Mouse (Mus musculus) cerebellum, adult 8-10 months (tissue): ENCODE data around the gene Hdlbp.
A peak's percentile ranks its signal among the peaks of the same experiment; 100 is the strongest.
"Not testable (repeated sequence)": the region's sequence is repeated elsewhere in the genome, so short reads cannot be mapped to it uniquely, and the experiment has no call there.

Experiments
- DNase-seq: peaks from one replicate; pipeline ENCODE4 v3.0.0; 2022

Hdlbp gene

DNA sequence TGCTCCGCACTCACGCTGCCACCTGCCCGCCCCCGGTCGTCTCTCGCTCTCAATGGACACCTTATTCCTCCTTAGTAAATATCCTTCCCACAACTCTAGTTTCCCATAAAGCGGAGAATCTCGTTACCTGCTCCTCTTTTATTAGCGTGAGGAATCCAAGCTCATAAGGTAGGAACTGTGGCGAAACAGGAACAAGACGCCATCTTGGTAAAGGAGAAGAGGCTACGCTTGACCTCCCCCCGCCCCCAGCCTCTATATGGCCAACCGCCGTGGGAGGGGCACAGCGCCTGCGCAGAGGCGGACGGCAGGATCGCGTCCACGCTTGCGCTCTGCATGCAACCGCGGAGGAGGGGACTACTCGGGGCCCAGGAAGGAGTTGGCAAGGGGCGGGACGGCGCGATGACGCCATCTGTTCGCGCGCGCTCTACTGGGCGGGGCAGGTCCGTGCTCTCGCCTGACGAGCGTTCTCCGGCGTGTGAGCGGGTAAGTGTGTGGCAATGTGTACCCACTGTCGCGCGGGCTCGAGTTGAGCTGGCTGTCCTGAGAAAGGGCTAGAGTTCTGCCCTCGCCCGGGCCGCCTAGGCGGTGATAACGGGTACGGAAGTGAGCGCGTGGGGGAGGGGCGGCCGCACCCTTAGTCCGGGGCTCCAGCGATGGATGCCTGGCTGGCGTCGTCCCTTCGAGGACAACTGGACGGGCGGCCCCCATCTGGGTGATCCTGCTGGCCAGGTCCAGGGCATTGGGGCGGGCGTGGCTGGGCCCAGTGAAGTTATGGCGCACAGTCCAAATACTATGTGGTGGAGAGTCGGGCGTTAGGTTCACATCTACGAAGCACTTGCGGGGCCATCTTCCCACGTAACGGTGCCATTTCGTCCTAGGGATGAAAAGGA is at the start of gene Hdlbp:
Gene Hdlbp (minus strand): TSS at position 230 of the 890 bp plus-strand sequence.
- DNase-seq: peak; percentile 99

DNA sequence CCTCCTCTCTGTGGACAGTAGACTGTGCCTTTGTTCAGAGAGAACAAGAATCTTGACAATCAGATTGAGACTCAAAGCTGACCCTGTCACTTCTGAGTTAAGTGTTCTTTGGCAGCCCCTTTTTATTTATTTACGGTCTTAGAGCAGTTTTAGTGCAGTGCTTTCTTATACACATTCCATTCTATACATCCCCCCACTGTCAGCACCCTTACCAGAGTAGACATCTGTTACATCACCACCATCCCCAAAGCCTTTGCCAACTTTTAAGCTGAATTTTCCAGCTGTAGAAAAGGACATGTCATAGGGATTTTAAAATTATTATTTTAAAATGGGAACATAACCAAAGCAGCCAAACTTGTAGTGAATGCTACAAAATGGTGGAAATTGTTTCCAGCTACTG is 43.7 kb upstream of the Hdlbp start:
- DNase-seq: no peak

DNA sequence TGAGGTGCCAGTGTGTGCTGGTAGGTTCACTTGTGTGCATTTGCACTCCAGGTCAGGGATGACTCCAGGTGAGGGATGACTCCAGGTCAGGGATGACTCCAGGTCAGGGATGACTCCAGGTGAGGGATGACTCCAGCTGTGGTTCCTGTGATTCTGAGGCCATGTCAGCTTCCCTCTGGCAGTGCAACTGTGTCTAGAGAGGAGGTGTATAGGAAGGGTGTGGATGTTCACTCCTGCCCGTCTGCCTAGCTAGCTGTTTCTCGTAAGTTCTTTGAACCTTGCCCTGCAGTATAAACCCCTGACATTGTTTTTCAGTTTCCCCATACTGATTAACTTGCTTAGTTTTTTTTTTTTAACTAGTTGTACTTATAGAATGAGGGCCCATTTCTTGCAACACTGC is 42.9 kb upstream of the Hdlbp start:
- DNase-seq: no peak

DNA sequence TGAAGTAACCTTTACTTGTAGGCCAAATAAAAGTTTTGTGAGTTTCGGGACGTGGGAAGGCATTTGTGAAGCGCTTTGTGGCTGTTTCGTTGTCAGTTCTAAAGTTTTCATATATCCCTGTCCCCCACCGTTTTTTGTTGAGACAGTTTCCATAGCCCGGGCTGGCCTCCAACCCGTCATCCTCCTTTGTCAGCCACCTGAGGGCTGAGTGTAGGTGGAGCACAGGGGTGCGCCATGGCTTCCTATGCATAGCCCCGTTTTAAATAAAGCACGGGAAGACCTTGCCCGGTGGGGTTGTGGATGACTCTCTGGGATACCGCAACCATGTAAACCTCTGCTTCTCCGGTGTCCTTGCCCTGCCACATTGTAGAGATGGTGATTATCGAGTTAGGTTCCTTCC is 34.6 kb upstream of the Hdlbp start:
- DNase-seq: no peak

DNA sequence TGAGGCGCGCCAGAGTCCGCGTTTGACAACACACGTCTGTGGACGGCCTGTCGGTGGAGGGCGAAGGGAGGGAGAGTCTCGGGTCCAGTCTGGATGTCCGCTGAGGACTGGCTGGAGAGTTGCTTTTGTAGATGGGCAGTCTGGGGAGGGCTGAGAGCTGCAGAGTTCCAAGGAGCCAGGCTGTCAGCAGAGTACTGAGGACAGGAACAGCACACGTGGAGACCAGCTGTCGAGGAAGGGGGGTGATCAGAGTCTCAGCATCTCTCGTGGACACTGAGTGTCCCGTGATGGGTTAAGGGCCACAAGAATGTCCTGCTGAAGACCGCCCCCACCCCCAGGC is 33.7 kb upstream of the Hdlbp start:
- DNase-seq: no peak

DNA sequence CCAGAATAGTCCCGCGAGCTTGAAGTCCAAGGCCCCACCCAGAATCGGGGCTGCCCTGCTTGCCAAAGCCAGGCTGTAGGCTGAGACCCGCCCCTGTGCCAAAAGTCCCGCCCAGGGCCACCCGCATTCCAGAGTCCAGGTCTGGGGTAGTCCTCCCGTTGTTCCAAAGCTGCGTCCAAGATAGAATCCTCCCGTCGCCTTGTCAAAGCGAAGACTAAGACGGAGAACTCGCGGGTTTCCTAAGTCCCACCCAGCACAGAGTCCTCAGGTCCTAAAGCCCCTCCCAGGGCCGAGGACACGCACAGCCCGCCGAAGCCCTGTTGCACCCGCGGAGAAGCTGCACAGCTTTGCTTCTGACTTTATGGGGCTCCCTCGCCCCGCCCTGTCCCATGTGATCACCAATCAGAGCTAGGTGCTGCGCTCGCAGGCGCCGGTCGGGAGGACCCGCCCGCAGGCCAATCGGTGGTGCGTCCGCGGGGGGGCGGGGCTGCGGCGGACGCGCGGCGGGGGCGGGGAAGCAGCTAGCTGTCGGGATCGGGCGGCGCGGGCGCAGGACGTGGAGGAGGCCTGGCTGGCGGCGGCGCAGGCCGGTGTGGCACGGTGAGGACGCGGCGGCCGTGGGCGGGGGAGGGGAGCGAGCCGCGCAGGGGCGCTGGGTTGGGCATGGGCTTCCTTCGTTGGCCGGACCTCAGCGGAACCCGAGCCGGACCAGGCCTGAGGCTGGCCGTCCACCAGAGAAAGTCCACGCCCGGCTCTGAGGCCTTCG is 33.2 kb upstream of the Hdlbp start, which contains the start of gene Farp2:
Gene Farp2 (plus strand): TSS at position 495 of the 766 bp plus-strand sequence.
- DNase-seq: peak; percentile 89

DNA sequence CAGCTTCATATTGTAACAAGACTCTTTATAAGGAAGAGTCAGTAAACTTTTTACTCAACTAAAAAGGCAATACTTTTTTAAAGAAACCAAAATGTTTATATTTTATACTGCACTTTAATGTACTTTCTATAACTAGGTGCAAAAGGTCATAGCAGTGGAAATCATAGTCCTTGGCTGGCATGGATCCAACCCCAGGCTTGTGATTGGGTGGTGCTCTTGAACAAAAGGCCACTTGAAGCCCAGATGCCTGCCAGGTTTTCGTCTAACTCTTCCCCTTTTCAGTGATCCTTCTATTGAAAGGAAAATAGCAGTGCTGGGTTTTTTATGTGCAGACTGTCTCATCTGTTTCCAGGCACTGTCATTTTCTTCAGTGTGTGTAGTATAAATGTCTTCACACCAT is 30.0 kb upstream of the Hdlbp start:
- DNase-seq: not testable (repeated sequence)

DNA sequence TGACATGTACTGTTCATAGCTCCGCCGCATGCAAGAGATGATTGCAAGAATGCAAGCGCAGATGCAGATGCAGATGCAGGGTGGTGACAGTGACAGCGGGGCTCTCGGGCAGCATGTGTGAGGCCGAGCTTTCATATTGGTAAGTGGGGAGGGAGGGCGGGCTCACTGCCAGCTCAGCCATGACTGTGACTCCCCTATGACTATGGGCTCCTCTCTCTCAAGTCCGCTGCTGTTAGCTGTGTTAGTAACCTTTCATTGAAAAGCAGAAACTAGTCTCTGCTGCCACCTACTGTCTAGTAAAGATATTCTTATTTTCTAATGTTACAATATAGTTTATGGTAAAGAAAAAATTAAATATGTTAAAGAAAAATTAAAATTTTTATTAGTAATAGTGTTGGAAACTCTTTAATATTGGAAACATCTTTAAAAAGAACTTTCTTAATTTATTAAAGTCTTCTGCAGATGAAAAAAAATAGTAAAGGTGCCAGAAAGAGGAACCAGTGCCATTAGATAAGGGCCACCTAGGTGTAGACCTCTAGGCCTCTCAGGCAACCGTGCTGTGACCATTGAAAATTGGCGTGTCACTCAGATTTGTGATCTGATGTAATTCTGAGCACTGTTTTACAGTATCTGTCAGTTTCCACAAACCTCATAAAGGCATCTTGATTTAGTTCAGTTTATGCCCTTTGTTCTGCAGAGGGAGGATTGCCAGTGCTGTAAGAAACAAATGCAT is 28.5 kb upstream of the Hdlbp start:
- DNase-seq: no peak

DNA sequence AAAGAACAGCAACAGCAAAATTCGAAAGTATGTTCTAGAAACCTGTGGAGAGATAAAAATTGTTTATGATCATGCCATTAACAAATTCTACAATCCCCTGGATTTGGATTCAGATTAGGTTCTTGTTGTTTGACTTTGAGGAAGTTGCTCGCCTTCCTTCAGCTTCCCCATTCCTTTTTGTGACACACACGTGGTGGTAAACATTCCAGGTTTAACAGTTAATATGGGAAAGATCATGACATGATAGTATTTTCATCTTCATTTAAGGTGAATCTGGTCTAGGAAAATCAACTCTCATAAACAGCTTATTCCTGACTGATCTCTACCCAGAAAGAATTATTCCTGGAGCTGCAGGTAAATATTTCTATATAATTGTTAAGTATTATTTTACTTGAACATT is 16.7 kb upstream of the Hdlbp start:
- no peak for DNase-seq

DNA sequence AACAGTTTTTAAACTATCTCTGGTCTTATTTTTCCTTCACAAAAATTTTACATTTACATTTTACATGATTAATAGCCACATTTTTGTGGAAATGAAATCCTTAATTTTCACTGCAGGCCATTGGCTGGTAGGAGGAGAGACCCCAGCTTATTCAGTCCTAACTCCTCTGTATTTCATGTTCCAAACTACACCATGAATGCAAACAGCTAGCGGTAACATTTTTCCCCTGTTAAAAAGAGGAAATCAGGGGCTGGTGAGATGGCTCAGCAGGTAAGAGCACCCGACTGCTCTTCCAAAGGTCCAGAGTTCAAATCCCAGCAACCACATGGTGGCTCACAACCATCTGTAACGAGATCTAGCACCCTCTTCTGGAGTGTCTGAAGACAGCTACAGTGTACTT is 7.7 kb upstream of the Hdlbp start:
- not testable (repeated sequence) for DNase-seq

DNA sequence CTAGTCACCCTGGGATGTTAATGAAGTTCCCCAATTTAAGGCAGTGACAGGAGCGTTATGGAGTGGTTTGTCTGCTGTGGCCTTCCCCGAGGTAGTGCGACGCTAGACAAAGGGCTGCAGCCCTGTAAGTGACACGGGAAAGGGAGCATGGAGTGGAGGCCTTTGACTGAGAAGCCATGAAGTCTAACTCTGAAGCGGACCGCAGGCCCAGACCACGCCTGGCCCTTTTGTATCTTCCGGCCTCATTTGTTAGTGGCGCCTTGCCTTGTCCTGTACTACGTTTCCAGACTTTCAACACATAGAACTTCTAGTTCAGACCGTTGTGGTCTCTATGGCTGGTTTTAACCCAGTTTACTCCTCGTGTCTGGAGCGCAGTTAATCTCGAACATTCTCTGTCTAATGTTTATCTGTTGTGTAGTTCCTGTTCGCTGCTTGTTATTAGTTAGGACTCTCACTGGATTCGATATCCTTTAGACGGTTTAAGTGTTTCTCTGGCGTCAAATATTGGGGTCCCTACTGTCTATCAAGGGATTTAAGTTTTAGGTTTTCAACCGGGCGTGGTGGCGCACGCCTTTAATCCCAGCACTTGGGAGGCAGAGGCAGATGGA is 965 bp upstream of the Hdlbp start:
- DNase-seq: no peak

DNA sequence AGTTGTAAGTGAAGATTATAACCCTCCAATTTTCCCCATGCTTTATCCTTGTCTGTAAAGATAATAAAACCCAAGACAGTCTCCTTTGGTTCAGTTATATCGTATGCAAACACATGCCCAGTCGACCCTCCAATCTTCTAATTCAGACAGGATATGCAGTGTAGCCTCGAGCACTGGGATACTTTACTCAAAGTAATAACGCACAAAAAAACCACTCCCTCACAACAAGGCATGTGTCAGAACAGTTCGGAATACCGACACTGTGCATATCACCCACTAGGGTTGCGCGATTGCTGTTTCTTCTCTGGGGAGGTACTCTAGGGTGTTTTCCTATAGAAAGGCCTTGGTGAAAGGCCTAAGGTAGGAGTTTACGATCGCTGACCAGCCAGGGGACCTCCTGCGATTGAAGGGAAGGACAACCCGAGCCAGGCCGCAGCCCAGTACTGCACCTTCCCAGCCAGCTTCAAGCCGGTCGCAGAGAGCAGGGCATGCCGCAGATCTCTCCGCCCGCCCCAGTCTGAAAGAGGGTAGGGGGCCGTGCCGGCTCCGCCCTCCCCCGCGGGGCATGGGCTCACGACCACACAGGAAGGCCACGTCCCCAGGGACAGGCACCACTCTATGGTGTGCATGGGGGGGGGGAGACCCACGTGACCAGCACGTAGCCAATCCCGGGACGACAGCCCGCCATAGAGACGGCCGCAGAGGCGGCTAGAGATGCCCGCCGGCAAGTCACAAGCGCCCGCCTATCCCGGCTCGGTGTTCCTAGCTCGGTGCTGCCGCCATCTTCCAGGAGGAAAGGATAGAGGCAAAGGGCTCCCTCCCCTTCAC is 643 bp downstream of the Hdlbp start:
- peak; percentile 98 for DNase-seq

DNA sequence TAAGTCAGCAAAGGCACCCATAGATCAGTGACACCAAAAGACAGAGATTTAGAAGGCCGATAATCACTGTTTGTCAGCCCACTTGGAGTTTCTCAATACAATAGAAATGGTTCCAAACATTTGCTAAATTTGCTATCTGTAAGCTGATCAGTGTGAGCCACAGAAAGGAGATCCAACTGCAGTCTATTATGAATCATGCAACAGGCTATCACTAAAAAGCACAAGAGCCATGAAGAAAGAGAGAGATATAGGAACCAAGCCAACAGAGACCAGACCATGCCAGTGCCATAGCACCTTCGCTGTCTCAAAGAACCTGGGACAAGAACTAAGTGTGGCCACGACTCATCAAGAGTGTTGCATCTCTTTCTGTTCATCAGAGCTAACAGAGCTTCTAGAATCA is 2.9 kb downstream of the Hdlbp start:
- no peak for DNase-seq

DNA sequence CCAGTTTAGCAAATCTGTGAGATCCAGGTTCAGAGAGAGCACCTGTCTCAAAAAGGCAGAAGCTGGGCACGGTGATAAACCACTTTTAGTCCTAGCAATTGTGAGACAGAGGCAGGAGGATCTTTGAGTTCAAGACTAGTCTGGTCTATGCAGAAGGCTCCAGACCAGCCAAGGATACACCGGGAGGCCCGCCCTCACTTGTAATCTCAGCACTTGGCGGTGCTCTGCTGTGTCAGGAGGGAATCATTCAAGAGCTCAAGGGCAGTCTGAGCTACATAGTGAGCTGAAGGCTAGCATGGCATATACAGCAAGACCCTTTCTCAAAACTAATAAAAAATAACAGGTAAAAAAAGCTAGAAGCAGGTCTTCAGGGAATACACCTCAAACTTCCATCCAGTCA is 10.0 kb downstream of the Hdlbp start:
- no peak for DNase-seq

DNA sequence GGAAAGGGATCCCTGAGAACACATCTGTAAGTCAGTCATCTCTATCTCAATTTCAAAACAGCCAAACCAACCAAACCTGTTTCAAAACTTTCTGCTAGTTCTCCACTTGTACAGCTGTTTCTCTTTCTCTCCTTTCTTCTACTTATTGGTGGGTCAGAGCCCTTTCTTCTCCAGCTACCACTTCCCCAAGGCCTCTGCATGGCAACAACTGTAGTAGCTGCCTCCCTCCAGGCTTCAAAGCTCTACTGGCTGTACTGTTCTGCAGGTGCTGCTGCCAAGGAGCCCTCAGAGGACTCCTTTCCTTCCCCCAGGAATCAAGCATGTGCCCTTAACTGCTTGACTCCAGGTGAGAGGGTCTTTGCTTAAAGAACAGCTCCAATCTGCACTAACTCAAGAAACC is 12.9 kb downstream of the Hdlbp start:
- DNase-seq: no peak

DNA sequence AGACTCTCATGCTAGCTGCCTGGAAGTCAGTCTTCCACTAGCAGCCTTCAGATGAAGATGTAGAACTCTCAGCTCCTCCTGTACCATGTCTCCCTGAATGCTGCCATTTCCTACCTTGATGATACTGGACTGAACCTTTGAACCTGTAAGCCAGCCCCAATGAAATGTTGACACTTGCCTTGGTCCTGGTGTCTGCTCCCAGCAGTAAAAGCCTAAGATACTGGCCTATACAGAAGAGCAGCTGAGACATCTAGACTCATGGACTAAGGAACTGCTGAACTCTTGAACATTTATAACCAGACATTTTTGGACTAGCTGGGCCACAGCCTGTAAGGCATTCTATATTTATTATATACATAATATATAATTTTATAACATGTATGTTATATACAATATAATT is 13.5 kb downstream of the Hdlbp start:
- DNase-seq: no peak

DNA sequence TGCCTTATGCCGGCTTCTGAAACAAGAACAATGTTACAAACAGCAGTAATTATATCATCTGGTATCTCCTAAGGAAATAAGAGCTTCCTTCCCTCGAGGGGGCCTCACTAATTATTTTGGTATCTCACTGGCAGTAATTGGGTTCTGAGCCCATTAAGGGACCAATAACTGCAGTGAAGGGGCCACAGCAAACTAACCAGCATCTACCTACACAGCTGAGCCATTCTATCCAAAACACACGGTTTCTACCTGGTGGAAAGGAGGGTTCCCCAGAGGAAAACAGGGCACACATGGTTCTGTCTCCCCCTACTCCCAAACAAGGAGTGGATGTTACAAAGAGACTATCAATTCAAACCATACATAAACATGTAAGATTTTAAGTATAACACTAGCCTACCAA is 19.5 kb downstream of the Hdlbp start:
- DNase-seq: no peak

DNA sequence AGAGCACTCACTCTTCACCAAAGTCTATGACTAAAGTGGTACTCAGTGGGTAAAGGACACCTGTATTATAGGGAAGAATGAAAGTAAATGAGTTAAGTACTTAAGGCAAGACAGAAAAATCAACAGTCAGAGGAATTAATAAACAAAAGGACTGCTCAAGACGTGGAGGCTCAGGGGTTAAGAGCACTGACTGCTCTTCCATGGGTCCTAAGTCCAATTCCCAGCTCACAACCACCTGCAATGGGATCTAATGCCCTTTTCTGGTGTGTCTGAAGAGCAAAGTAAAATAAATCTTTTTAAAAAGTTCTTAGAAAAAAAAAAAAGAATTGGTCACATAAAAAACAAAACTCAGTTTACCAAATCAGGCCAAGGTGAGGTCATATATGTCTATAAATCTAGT is 20.3 kb downstream of the Hdlbp start:
- no peak for DNase-seq

DNA sequence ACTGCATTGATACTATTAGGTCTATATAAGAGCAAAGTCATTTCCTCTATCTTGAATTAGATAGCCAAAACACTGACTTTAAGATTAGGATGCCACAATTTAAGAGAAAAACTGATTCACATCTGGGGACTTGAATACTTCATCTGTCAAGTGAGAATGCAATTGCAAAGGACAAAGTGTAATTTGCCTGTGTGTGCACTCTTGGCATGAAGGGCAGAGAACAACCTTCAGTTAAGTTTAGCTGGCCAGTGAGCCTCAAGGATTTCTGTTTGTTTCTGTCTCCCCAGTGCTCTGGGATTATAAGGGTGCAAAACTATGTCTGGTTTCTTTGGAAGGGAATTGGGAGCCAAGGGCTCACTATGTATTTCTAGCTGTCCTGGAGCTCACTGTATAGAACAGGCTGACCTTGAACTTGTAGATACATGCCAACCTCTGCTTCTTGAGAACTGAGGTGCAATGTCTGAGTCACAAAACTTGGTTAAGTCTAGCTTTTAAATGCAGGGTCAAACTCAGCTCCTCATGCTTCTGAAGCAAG is 24.8 kb downstream of the Hdlbp start:
- no peak for DNase-seq

DNA sequence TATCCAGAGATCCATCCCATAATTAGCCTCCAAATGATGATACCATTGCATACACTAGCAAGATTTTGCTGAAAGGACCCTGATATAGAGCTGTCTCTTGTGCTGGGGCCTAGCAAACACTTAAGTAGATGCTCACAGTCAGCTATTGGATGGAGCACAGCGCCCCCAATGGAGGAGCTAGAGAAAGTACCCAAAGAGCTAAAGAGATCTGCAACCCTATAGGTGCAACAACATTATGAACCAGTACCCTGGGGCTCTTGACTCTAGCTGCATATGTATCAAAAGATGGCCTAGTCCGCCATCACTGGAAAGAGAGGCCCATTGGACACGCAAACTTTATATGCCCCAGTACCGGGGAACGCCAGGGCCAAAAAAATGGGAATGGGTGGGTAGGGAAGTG is 28.5 kb downstream of the Hdlbp start:
- DNase-seq: not testable (repeated sequence)

DNA sequence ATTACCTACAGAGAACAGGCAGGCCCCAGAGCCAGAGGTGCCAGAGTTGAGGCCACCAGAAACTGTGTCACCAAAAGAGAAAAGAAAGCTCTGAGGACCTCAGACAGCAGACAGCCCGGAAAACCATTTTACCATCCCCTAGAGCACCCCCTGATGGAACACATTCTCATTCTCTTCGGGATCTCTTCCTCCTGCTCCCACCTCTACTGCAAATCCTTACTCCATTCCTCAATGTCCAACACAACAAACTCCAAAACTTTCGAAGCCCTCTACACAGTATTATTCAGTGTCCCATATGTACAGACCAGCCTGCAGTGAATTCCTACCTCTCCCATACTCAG is 32.8 kb downstream of the Hdlbp start:
- DNase-seq: peak; percentile 46
